Comparison of ENCODE assay signal across 1 mouse cellular context in genomic region chr14:55091209-55091865, GRCm38 (mm10).
TF ChIP-seq lines count a peak whose summit lies in the region.

No protein-coding gene starts in this region.

TF ChIP-seq in MEL, 35 proteins besides CTCF, POLR2A, EP300 and RAD21 (continued from another document):
- no peak for TF ChIP-seq USF2 (IDR thresholded peaks at IDR 0.05; ENCODE audit: borderline replicate concordance in 1 of 2, insufficient read depth in 1 of 2, low read depth in 1 of 2, low read length in 2 of 2)
- no peak for TF ChIP-seq UBTF (IDR thresholded peaks at IDR 0.05; ENCODE audit: borderline replicate concordance, insufficient read depth, low read depth, low read length)
- TF ChIP-seq RCOR1 (IDR thresholded peaks at IDR 0.05; ENCODE audit: low read depth, low read length), result no peak
- no peak for TF ChIP-seq ZKSCAN1 (IDR thresholded peaks at IDR 0.05; ENCODE audit: low read depth, low read length)
